23 mouse cellular contexts compared by ENCODE assay signal in the genomic region with DNA sequence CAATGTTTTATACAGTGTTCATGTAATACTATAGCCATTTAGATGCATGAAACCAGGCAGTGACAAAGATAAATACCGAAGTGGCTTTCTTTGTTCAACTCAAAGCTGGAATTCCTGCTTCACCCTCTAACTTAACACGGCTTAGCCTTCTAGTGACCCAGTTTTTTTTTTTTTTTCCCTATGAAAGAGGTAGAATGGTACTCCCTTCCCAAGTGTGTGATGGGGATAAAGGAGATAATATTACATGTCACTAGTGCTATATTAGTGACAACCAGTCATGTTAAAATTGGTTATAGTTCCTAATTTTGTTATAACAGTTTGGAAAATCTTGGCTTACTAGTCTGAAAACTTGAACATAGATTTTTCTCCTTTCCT. TPM values are rescaled to one million over a fixed set of nuclear protein-coding genes. Genes with fewer than 3 reads are reported as not detected.
DNase-seq lines count a peak whose midpoint lies in the region; ATAC-seq lines count a peak whose summit lies in the region.
"Had no signal": no experiment of that assay in that cellular context is flagged by ENCODE, and none has a peak within 500 bp of the region (broad histone marks: within the 10 kb centered on the region; RNA-seq: fewer than 3 reads in every experiment).

No protein-coding gene starts in this region.

- no peak overlapping the region for H3K27ac ChIP-seq in hindbrain, embryonic 13.5 days
- no peak overlapping the region for H3K27ac ChIP-seq in hindbrain, embryonic 12.5 days
- H3K27ac ChIP-seq in forebrain, embryonic 10.5 days = peak overlapping the region; percentile 78
- H3K27ac ChIP-seq in forebrain, embryonic 16.5 days (ENCODE audit: low read length) = no peak overlapping the region
- H3K27ac ChIP-seq in midbrain, embryonic 15.5 days = no peak overlapping the region
- H3K27ac ChIP-seq: gastrocnemius, adult 2 months had no signal

- no peak overlapping the region for H3K9ac ChIP-seq in hindbrain, embryonic 13.5 days
- no peak overlapping the region for H3K9ac ChIP-seq in hindbrain, embryonic 12.5 days
- no peak overlapping the region for H3K9ac ChIP-seq in forebrain, embryonic 16.5 days (replicated peaks; ENCODE audit: low read depth, low read length)
- H3K9ac ChIP-seq in midbrain, embryonic 15.5 days = no peak overlapping the region
- H3K9ac ChIP-seq: heart, embryonic 12.5 days had no signal

- no peak for DNase-seq in forebrain, embryonic 10.5 days (ENCODE audit: extremely low spot score, low spot score)
- DNase-seq in B cell, adult 2 months = no peak
- DNase-seq in kidney, postnatal 10 days = no peak
- DNase-seq in ovary, postnatal 10 days (ENCODE audit: low spot score) = no peak
- DNase-seq: adrenal gland, postnatal 10 days; cerebellum, adult 11 months; cerebellum, postnatal 25 days; gastrocnemius, adult 2 months; kidney, adult 8-10 months; kidney, postnatal 25 days; lung, adult 18-20 months; lung, postnatal 14 days had no signal

- ATAC-seq in hindbrain, embryonic 13.5 days (ENCODE audit: low FRiP score) = no peak
- no peak; the same call in 1 of the 2 replicates for ATAC-seq in hindbrain, embryonic 12.5 days (ENCODE audit: low FRiP score)
- ATAC-seq in forebrain, embryonic 16.5 days = no peak
- no peak; the same call in 1 of the 2 replicates for ATAC-seq in midbrain, embryonic 15.5 days (replicated peaks)
- ATAC-seq: activated CD4-positive, CD25-positive, alpha-beta regulatory T cell, adult 4 months had no signal

- H3K4me1 ChIP-seq in hindbrain, embryonic 13.5 days (replicated peaks) = peaks cover 11% of the 10 kb centered on the region
- no peaks in the 10 kb centered on the region for H3K4me1 ChIP-seq in hindbrain, embryonic 12.5 days
- H3K4me1 ChIP-seq in forebrain, embryonic 10.5 days = peaks cover 59% of the 10 kb centered on the region
- no peaks in the 10 kb centered on the region; the same call in 1 of the 2 replicates for H3K4me1 ChIP-seq in forebrain, embryonic 16.5 days (replicated peaks; ENCODE audit: control insufficient read depth, insufficient read depth, low read length)
- peaks cover 6% of the 10 kb centered on the region for H3K4me1 ChIP-seq in midbrain, embryonic 15.5 days
- H3K4me1 ChIP-seq: heart, embryonic 12.5 days had no signal

- H3K4me3 ChIP-seq in hindbrain, embryonic 13.5 days = no peak overlapping the region
- H3K4me3 ChIP-seq in hindbrain, embryonic 12.5 days = no peak overlapping the region
- peak overlapping the region; percentile 12; the same call in 1 of the 2 replicates for H3K4me3 ChIP-seq in forebrain, embryonic 10.5 days
- H3K4me3 ChIP-seq in forebrain, embryonic 16.5 days (replicated peaks; ENCODE audit: low read length) = no peak overlapping the region
- H3K4me3 ChIP-seq in midbrain, embryonic 15.5 days = peak overlapping the region; percentile 1; the same call in 1 of the 2 replicates
- H3K4me3 ChIP-seq: gastrocnemius, adult 2 months; heart, embryonic 12.5 days; megakaryocyte, embryonic 14.5 days; myocyte had no signal

- H3K4me2 ChIP-seq in hindbrain, embryonic 13.5 days = peak overlapping the region; percentile 31
- no peak overlapping the region for H3K4me2 ChIP-seq in hindbrain, embryonic 12.5 days (replicated peaks)
- peak overlapping the region; percentile 34 for H3K4me2 ChIP-seq in forebrain, embryonic 16.5 days (ENCODE audit: low read length)
- H3K4me2 ChIP-seq in midbrain, embryonic 15.5 days = peak overlapping the region; percentile 34; the same call in 1 of the 2 replicates
- H3K4me2 ChIP-seq: heart, embryonic 12.5 days; liver, embryonic 11.5 days had no signal

- 0 out of 2 replicates have a peak, but pooled peaks cover 4% of the 10 kb centered on the region for H3K27me3 ChIP-seq in hindbrain, embryonic 13.5 days
- H3K27me3 ChIP-seq in hindbrain, embryonic 12.5 days = no peaks in the 10 kb centered on the region
- no peaks in the 10 kb centered on the region for H3K27me3 ChIP-seq in forebrain, embryonic 10.5 days (ENCODE audit: poor library complexity, severe bottlenecking)
- no peaks in the 10 kb centered on the region for H3K27me3 ChIP-seq in forebrain, embryonic 16.5 days (replicated peaks; ENCODE audit: control insufficient read depth, insufficient read depth, low read length)
- H3K27me3 ChIP-seq in midbrain, embryonic 15.5 days (replicated peaks) = peaks cover 3% of the 10 kb centered on the region; the same call in 1 of the 2 replicates
- H3K27me3 ChIP-seq: heart, embryonic 12.5 days; megakaryocyte, embryonic 14.5 days had no signal

- WGBS in hindbrain, embryonic 13.5 days = 46% methylated on average over 2 of the region's 2 CpGs
- whole genome bisulfite sequencing in hindbrain, embryonic 12.5 days = 50% methylated on average over 2 of the region's 2 CpGs
- 28% methylated on average over 2 of the region's 2 CpGs for WGBS in forebrain, embryonic 10.5 days
- 3% methylated on average over 2 of the region's 2 CpGs for WGBS in forebrain, embryonic 16.5 days
- 18% methylated on average over 2 of the region's 2 CpGs for WGBS in midbrain, embryonic 15.5 days

- H3K9me3 ChIP-seq in hindbrain, embryonic 13.5 days = no peaks in the 10 kb centered on the region
- H3K9me3 ChIP-seq in hindbrain, embryonic 12.5 days (replicated peaks) = no peaks in the 10 kb centered on the region
- H3K9me3 ChIP-seq in forebrain, embryonic 10.5 days = no peaks in the 10 kb centered on the region
- no peaks in the 10 kb centered on the region for H3K9me3 ChIP-seq in forebrain, embryonic 16.5 days (ENCODE audit: control insufficient read depth, low read length)
- H3K9me3 ChIP-seq in midbrain, embryonic 15.5 days = no peaks in the 10 kb centered on the region
- H3K9me3 ChIP-seq: heart, embryonic 12.5 days; megakaryocyte, embryonic 14.5 days had no signal

- H3K36me3 ChIP-seq in hindbrain, embryonic 13.5 days = no peaks in the 10 kb centered on the region
- H3K36me3 ChIP-seq in hindbrain, embryonic 12.5 days = no peaks in the 10 kb centered on the region
- H3K36me3 ChIP-seq in forebrain, embryonic 10.5 days (replicated peaks) = no peaks in the 10 kb centered on the region
- H3K36me3 ChIP-seq in forebrain, embryonic 16.5 days (ENCODE audit: control insufficient read depth, insufficient read depth) = no peaks in the 10 kb centered on the region
- no peaks in the 10 kb centered on the region for H3K36me3 ChIP-seq in midbrain, embryonic 15.5 days (replicated peaks)
- H3K36me3 ChIP-seq: G1E; heart, embryonic 12.5 days had no signal

RNA-seq across cellular contexts. Expression of a gene that starts 27.9 kb away (rescaled TPM):
- 0.16 and 0.35 TPM in 2 replicates for polyA plus RNA-seq in hindbrain, embryonic 13.5 days (2015; fragmentation: Nextera tagmentation; extraction: Ambion mirVana)
- polyA plus RNA-seq in hindbrain, embryonic 12.5 days (2016; fragmentation: Nextera tagmentation; extraction: Ambion mirVana) = 0.39 and 0.48 TPM in 2 replicates
- 9.3 and 11.1 TPM in 2 replicates for polyA plus RNA-seq in forebrain, embryonic 10.5 days (2016; fragmentation: Nextera tagmentation; extraction: Ambion mirVana)
- 0.32 and 0.41 TPM in 2 replicates for polyA plus RNA-seq in forebrain, embryonic 16.5 days (2015; fragmentation: Nextera tagmentation; extraction: Ambion mirVana)
- 0.27 and 0.37 TPM in 2 replicates for polyA plus RNA-seq in midbrain, embryonic 15.5 days (2015; fragmentation: Nextera tagmentation; extraction: Ambion mirVana)
- polyA plus RNA-seq: G1E; liver, embryonic 11.5 days; myocyte; small intestine, adult 2 months had no signal

Comparison
In these comparisons a context has a peak if more than half of its experiments do, and no peak if none do; other contexts are left out.
1. H3K4me3 ChIP-seq: peak in forebrain, embryonic 10.5 days (single experiment) and midbrain, embryonic 15.5 days (single experiment); none in hindbrain, embryonic 13.5 days (single experiment), hindbrain, embryonic 12.5 days (single experiment) and forebrain, embryonic 16.5 days (single experiment).